Mouse (Mus musculus) MEL (cell line): ENCODE measurements around the gene Ankrd40. TPM values are rescaled to one million over a fixed set of nuclear protein-coding genes. Genes with fewer than 3 reads are reported as not detected.

Experiments
- DNase-seq: peaks from one replicate; pipeline ENCODE4 v3.0.0; 2011; ENCODE audit warnings: low read depth, low spot score
- H3K27ac ChIP-seq: 2 replicates; pipeline ENCODE4 v1.5.1; 2012; ENCODE audit warnings: low read depth, mild to moderate bottlenecking, control low read depth, low read length, moderate library complexity; ENCODE audit not compliant: control insufficient read depth
- H3K27me3 ChIP-seq, 2 experiments: fragments of 150-350 bp in 1 of 2; sonication (generic) in 1 of 2; 2 replicates each; pipeline ENCODE4 v1.6.1; 2012; ENCODE audit warnings: low read length in 2 of 2, mild to moderate bottlenecking in 2 of 2, improper control_type of control experiment in 1 of 2, moderate library complexity in 1 of 2; ENCODE audit not compliant: insufficient read depth in 2 of 2, control insufficient read depth in 1 of 2
- H3K36me3 ChIP-seq, 2 experiments: 2 replicates each; pipeline ENCODE4 v1.6.1; 2012 to 2014; ENCODE audit warnings: low read length in 2 of 2, improper control_type of control experiment in 1 of 2, inconsistent platforms in 1 of 2, mild to moderate bottlenecking in 1 of 2; ENCODE audit not compliant: insufficient read depth in 2 of 2, control insufficient read depth in 1 of 2
- H3K4me1 ChIP-seq, 2 experiments: fragments of 150-350 bp in 1 of 2; sonication (generic) in 1 of 2; 2 replicates each; pipeline ENCODE4 v1.6.1; 2012; ENCODE audit warnings: low read length in 2 of 2, improper control_type of control experiment in 1 of 2, mild to moderate bottlenecking in 1 of 2; ENCODE audit not compliant: insufficient read depth in 2 of 2, control insufficient read depth in 1 of 2
- H3K4me3 ChIP-seq, 2 experiments: fragments of 150-350 bp in 1 of 2; sonication (generic) in 1 of 2; 2 replicates each; pipeline ENCODE4 v1.5.1; 2012; ENCODE audit warnings: low read depth in 2 of 2, low read length in 2 of 2, mild to moderate bottlenecking in 2 of 2, moderate library complexity in 2 of 2, control low read depth in 1 of 2, improper control_type of control experiment in 1 of 2; ENCODE audit not compliant: control insufficient read depth in 1 of 2, insufficient read depth in 1 of 2
- H3K79me2 ChIP-seq: 2 replicates; pipeline ENCODE4 v1.6.1; 2012; ENCODE audit warnings: mild to moderate bottlenecking, low read length, moderate library complexity; ENCODE audit not compliant: control insufficient read depth, poor library complexity, insufficient read depth
- H3K9ac ChIP-seq: 2 replicates; pipeline ENCODE4 v1.6.1; 2012; ENCODE audit warnings: low read depth, mild to moderate bottlenecking, control low read depth, low read length, moderate library complexity; ENCODE audit not compliant: control insufficient read depth, poor library complexity, severe bottlenecking
- H3K9me3 ChIP-seq: fragments of 150-350 bp; sonication (generic); replicated peaks from 2 replicates; pipeline ENCODE4 v1.6.1; 2012; ENCODE audit warnings: mild to moderate bottlenecking, low read length, improper control_type of control experiment, moderate library complexity; ENCODE audit not compliant: insufficient read depth
- CHD1 ChIP-seq: IDR thresholded peaks from 2 replicates; pipeline ENCODE4 v1.6.1; 2012; ENCODE audit warnings: low read depth, mild to moderate bottlenecking, inconsistent platforms, low read length, improper control_type of control experiment
- CHD2 ChIP-seq: IDR thresholded peaks from 2 replicates; pipeline ENCODE4 v1.6.1; 2011; ENCODE audit warnings: low read length, improper control_type of control experiment
- ELF1 ChIP-seq: IDR thresholded peaks from 2 replicates; pipeline ENCODE4 v1.6.1; 2014; ENCODE audit warnings: low read depth, mild to moderate bottlenecking, inconsistent platforms, low read length, improper control_type of control experiment, moderate library complexity
- GABPA ChIP-seq: IDR thresholded peaks from 2 replicates; pipeline ENCODE4 v1.6.1; 2012; ENCODE audit warnings: low read depth, mild to moderate bottlenecking, inconsistent platforms, low read length, improper control_type of control experiment, moderate library complexity
- GATA1 ChIP-seq: IDR thresholded peaks from 2 replicates; pipeline ENCODE4 v1.6.1; 2011; ENCODE audit warnings: low read depth, low read length, improper control_type of control experiment
- MAFK ChIP-seq: IDR thresholded peaks from 2 replicates; pipeline ENCODE4 v1.6.1; 2011; ENCODE audit warnings: low read depth, mild to moderate bottlenecking, low read length, improper control_type of control experiment, borderline replicate concordance
- MAX ChIP-seq: IDR thresholded peaks from 2 replicates; pipeline ENCODE4 v1.6.1; 2011; ENCODE audit warnings: low read length, improper control_type of control experiment
- MEF2A ChIP-seq: IDR thresholded peaks from 2 replicates; pipeline ENCODE4 v1.6.1; 2014; ENCODE audit warnings: low read depth, mild to moderate bottlenecking, inconsistent platforms, low read length, improper control_type of control experiment; ENCODE audit not compliant: poor library complexity, insufficient replicate concordance, severe bottlenecking; ENCODE audit errors: extremely low read depth
- MXI1 ChIP-seq: IDR thresholded peaks from 2 replicates; pipeline ENCODE4 v1.6.1; 2011; ENCODE audit warnings: mild to moderate bottlenecking, low read depth, low read length, improper control_type of control experiment
- MYB ChIP-seq: IDR thresholded peaks from 2 replicates; pipeline ENCODE4 v1.6.1; 2011; ENCODE audit warnings: mild to moderate bottlenecking, low read depth, low read length, improper control_type of control experiment
- POLR2AphosphoS5 ChIP-seq: IDR thresholded peaks from 2 replicates; pipeline ENCODE4 v1.6.1; 2012; ENCODE audit warnings: low read depth, borderline replicate concordance, mild to moderate bottlenecking, inconsistent platforms, low read length, moderate library complexity, mixed read lengths
- SIN3A ChIP-seq: IDR thresholded peaks from 2 replicates; pipeline ENCODE4 v1.6.1; 2012; ENCODE audit warnings: low read length, improper control_type of control experiment, inconsistent platforms
- TBP ChIP-seq: IDR thresholded peaks from 2 replicates; pipeline ENCODE4 v1.8.0; 2011; ENCODE audit warnings: low read depth, low read length, improper control_type of control experiment
- UBTF ChIP-seq: IDR thresholded peaks from 2 replicates; pipeline ENCODE4 v1.6.1; 2012; ENCODE audit warnings: low read depth, mild to moderate bottlenecking, inconsistent platforms, low read length, improper control_type of control experiment, moderate library complexity, borderline replicate concordance; ENCODE audit not compliant: insufficient read depth
- USF2 ChIP-seq, 2 experiments: IDR thresholded peaks; 2 replicates each; pipeline ENCODE4 v1.6.1; 2011 to 2012; ENCODE audit warnings: improper control_type of control experiment in 2 of 2, low read length in 2 of 2, borderline replicate concordance in 1 of 2, inconsistent platforms in 1 of 2, low read depth in 1 of 2, mild to moderate bottlenecking in 1 of 2; ENCODE audit not compliant: insufficient read depth in 1 of 2
- ZC3H11A ChIP-seq: IDR thresholded peaks from 2 replicates; pipeline ENCODE4 v1.6.1; 2012; ENCODE audit warnings: low read depth, mild to moderate bottlenecking, inconsistent platforms, low read length, improper control_type of control experiment
- ZKSCAN1 ChIP-seq: IDR thresholded peaks from 2 replicates; pipeline ENCODE4 v1.6.1; 2012; ENCODE audit warnings: low read depth, mild to moderate bottlenecking, inconsistent platforms, low read length, improper control_type of control experiment, moderate library complexity
- ZMIZ1 ChIP-seq: IDR thresholded peaks from 2 replicates; pipeline ENCODE4 v1.6.1; 2012; ENCODE audit warnings: low read depth, mild to moderate bottlenecking, inconsistent platforms, low read length, improper control_type of control experiment, moderate library complexity
- ZNF384 ChIP-seq: IDR thresholded peaks from 2 replicates; pipeline ENCODE4 v1.6.1; 2012; ENCODE audit warnings: low read depth, mild to moderate bottlenecking, inconsistent platforms, low read length, improper control_type of control experiment
- polyA plus RNA-seq, 2 experiments: library from polyadenylated mRNA; stranded (reverse) in 1 of 2; unstranded in 1 of 2; fragments of >175 nt in 1 of 2; fragments of >200 nt in 1 of 2; gene quantifications; 2 replicates each; pipeline versions ENCODE4 v1.2.1 to v1.2.4; 2012; ENCODE audit warnings: low replicate concordance in 2 of 2, low read depth in 1 of 2; ENCODE audit not compliant: insufficient read length in 2 of 2, insufficient read depth in 1 of 2, missing spikeins in 1 of 2
- total RNA-seq: library from RNA; depleted of rRNA; stranded (reverse); fragments of 300-350 nt; gene quantifications from 2 replicates; pipeline ENCODE4 v1.2.3, GENCODE M21; 2012; rRNA removed

Ankrd40 gene
- total and polyA plus RNA-seq, 3 experiments: 37.1 to 60.0 TPM; not detected in 1

GRCm38 (mm10) chr11:94389724-94390396 lies 62.1 kb downstream of the Ankrd40 start:
- peaks cover 0 to 15% of the 10 kb centered on the region in 2 experiments; a peak in 2 of 4 replicates for H3K4me1 ChIP-seq
- H3K36me3 ChIP-seq: peaks cover 0 to 4% of the 10 kb centered on the region in 2 experiments; a peak in 1 of 4 replicates
- H3K9ac ChIP-seq: no peak overlapping the region
- no peak overlapping the region for H3K27ac ChIP-seq
- H3K27me3 ChIP-seq: peaks cover 21 to 28% of the 10 kb centered on the region in 2 experiments
- no peaks in the 10 kb centered on the region for H3K79me2 ChIP-seq
- H3K9me3 ChIP-seq: no peaks in the 10 kb centered on the region
- no peak overlapping the region for H3K4me3 ChIP-seq
- TF ChIP-seq ELF1 (no peak), MAX (no peak), ZC3H11A (no peak), GATA1 (no peak), ZKSCAN1 (no peak), CHD1 (no peak), USF2 (IDR thresholded peaks at IDR 0.05; ENCODE audit: borderline replicate concordance in 1 of 2, insufficient read depth in 1 of 2, low read depth in 1 of 2, low read length in 2 of 2) (no peak), ZNF384 (peak; percentile 49)
- no peak for DNase-seq

GRCm38 (mm10) chr11:94390825-94391224 lies 63.0 kb downstream of the Ankrd40 start:
- H3K79me2 ChIP-seq: no peaks in the 10 kb centered on the region
- DNase-seq: no peak
- H3K36me3 ChIP-seq: peaks cover 0 to 3% of the 10 kb centered on the region in 2 experiments; a peak in 1 of 4 replicates
- H3K27ac ChIP-seq: no peak overlapping the region
- H3K27me3 ChIP-seq: peaks cover 28 to 37% of the 10 kb centered on the region in 2 experiments
- peaks cover 0 to 11% of the 10 kb centered on the region in 2 experiments; a peak in 2 of 4 replicates for H3K4me1 ChIP-seq
- no peak for TF ChIP-seq MAX
- TF ChIP-seq MAFK: no peak
- no peak for TF ChIP-seq SIN3A
- TF ChIP-seq TBP: no peak
- TF ChIP-seq POLR2AphosphoS5: no peak
- TF ChIP-seq MYB: no peak
- TF ChIP-seq GABPA: no peak
- TF ChIP-seq MXI1: no peak
- TF ChIP-seq MEF2A: no peak
- TF ChIP-seq ZNF384: no peak
- TF ChIP-seq UBTF: no peak
- TF ChIP-seq ZKSCAN1: no peak
- no peak for TF ChIP-seq ZMIZ1
- TF ChIP-seq CHD2: no peak
- TF ChIP-seq, all 39 proteins: peak for 0
- Histone ChIP-seq H3K9ac (no peak overlapping the region), H3K4me3 (no peak overlapping the region), H3K9me3 (no peaks in the 10 kb centered on the region)

Other genes with a start within 250 kb of the Ankrd40 start
- 2.4 and 3.4 TPM in 2 replicates for gene Tob1, start 116.5 kb upstream of the Ankrd40 start, total RNA-seq
- 1 to 10 TPM in 1 of 2 experiments, not detected in 1; 7.5 TPM for gene Tob1, start 116.5 kb upstream of the Ankrd40 start, polyA plus RNA-seq
- gene Wfikkn2, start 82.0 kb upstream of the Ankrd40 start, total RNA-seq: not detected in 2 replicates
- gene Wfikkn2, start 82.0 kb upstream of the Ankrd40 start, polyA plus RNA-seq: not detected
- not detected in 2 replicates for gene Gm21885, start 46.1 kb upstream of the Ankrd40 start, total RNA-seq
- gene Gm21885, start 46.1 kb upstream of the Ankrd40 start, polyA plus RNA-seq: under 1 TPM in 1 of 2 experiments, not detected in 1; 0.74 TPM
- 47.3 and 52.3 TPM in 2 replicates for gene Luc7l3, start 6.0 kb upstream of the Ankrd40 start, total RNA-seq
- 10 to 100 TPM; 54.7 to 90.5 TPM for gene Luc7l3, start 6.0 kb upstream of the Ankrd40 start, polyA plus RNA-seq
- 0.13 and 0.27 TPM in 2 replicates for gene Abcc3, start 65.0 kb downstream of the Ankrd40 start, total RNA-seq
- gene Abcc3, start 65.0 kb downstream of the Ankrd40 start, polyA plus RNA-seq: under 1 TPM in 1 of 2 experiments, not detected in 1; 0.29 TPM
- gene Cacna1g, start 146.2 kb downstream of the Ankrd40 start, total RNA-seq: 0.04 TPM in 1 of 2 replicates, not detected in the other
- gene Cacna1g, start 146.2 kb downstream of the Ankrd40 start, polyA plus RNA-seq: under 1 TPM in 1 of 2 experiments, not detected in 1; 0.01 TPM
- not detected in 2 replicates for gene Spata20, start 158.2 kb downstream of the Ankrd40 start, total RNA-seq
- gene Spata20, start 158.2 kb downstream of the Ankrd40 start, polyA plus RNA-seq: not detected
- gene Epn3, start 172.0 kb downstream of the Ankrd40 start, total RNA-seq: not detected in 2 replicates
- gene Epn3, start 172.0 kb downstream of the Ankrd40 start, polyA plus RNA-seq: not detected
- 0.12 TPM in 1 of 2 replicates, not detected in the other for gene Mycbpap, start 193.7 kb downstream of the Ankrd40 start, total RNA-seq
- under 1 TPM in 1 of 2 experiments, not detected in 1; 0.17 TPM for gene Mycbpap, start 193.7 kb downstream of the Ankrd40 start, polyA plus RNA-seq
- 27.9 and 28.7 TPM in 2 replicates for gene Rsad1, start 221.3 kb downstream of the Ankrd40 start, total RNA-seq
- 10 to 100 TPM in 1 of 2 experiments, not detected in 1; 24.0 TPM for gene Rsad1, start 221.3 kb downstream of the Ankrd40 start, polyA plus RNA-seq
- 0.08 TPM in 1 of 2 replicates, not detected in the other for gene Chad, start 237.0 kb downstream of the Ankrd40 start, total RNA-seq
- gene Chad, start 237.0 kb downstream of the Ankrd40 start, polyA plus RNA-seq: under 1 TPM in 1 of 2 experiments, not detected in 1; 0.11 TPM